Mouse (Mus musculus): ENCODE results near the gene Rtn2. TPM values are rescaled to one million over a fixed set of nuclear protein-coding genes. Genes with fewer than 3 reads are reported as not detected.

Rtn2 gene
- polyA plus RNA-seq (2011; ENCODE audit: insufficient read depth, insufficient read length, low read depth, missing spikeins) = 14.3 and 15.3 TPM in 2 replicates

DNA sequence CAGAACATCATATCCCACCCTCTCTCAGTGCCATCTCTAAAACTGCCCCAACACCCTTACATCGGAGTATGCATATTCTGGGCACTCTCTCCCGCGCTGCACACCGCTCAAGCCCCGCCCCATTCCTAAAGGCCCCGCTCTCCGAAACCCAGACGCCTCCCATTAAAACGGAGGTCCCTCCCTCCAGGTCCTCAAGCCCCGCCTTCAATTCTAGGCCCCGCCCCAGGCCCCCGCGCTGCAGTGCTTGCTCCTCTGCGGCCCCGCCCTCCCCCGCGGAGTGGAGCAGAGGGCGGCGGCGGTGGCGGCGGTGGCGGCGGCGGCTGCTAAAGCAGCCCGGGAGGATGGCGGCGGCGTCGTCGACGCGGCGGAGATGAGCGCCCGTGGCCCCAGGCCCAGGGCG lies at the start of gene Rtn2:
TSS of gene Rtn2 (plus strand) at position 240 of the 400 bp plus-strand sequence.
- Histone ChIP-seq H3K9ac (ENCODE audit: low read depth, poor library complexity, severe bottlenecking) (peak within 1 kb of the TSS; percentile 77), H3K4me3 (ENCODE audit: low read depth, low read length) (peak within 1 kb of the TSS; percentile 92), H3K9me3 (replicated peaks; ENCODE audit: control insufficient read depth, insufficient read depth, low read length, poor library complexity, severe bottlenecking) (no peaks in the 10 kb centered on the region), H3K27me3 (ENCODE audit: control insufficient read depth, insufficient read depth, low read length, poor library complexity, severe bottlenecking) (no peaks in the 10 kb centered on the region), H3K4me1 (ENCODE audit: control insufficient read depth, insufficient read depth, low read length) (no peaks in the 10 kb centered on the region), H3K27ac (ENCODE audit: insufficient read depth, low read length) (peak within 1 kb of the TSS; percentile 54; the same call in 1 of the 2 replicates), H3K36me3 (ENCODE audit: control insufficient read depth, insufficient read depth, low read length, poor library complexity, severe bottlenecking) (no peaks in the 10 kb centered on the region)
- no peak for TF ChIP-seq EP300 (IDR thresholded peaks at IDR 0.05; ENCODE audit: insufficient read depth, low read depth, low read length)
- TF ChIP-seq CTCF (IDR thresholded peaks at IDR 0.05; ENCODE audit: low read depth, low read length) = no peak
- no peak for TF ChIP-seq POLR2A (IDR thresholded peaks at IDR 0.05; ENCODE audit: insufficient read depth, low read length)

GRCm38 (mm10) chr7:19234652-19235051 lies 47.8 kb upstream of the Rtn2 start:
- TF ChIP-seq CTCF (IDR thresholded peaks at IDR 0.05; ENCODE audit: low read depth, low read length) (no peak), EP300 (IDR thresholded peaks at IDR 0.05; ENCODE audit: insufficient read depth, low read depth, low read length) (no peak), POLR2A (IDR thresholded peaks at IDR 0.05; ENCODE audit: insufficient read depth, low read length) (no peak)
- H3K4me3 ChIP-seq (ENCODE audit: low read depth, low read length) = no peak overlapping the region
- no peaks in the 10 kb centered on the region for H3K27me3 ChIP-seq (ENCODE audit: control insufficient read depth, insufficient read depth, low read length, poor library complexity, severe bottlenecking)
- H3K4me1 ChIP-seq (ENCODE audit: control insufficient read depth, insufficient read depth, low read length) = no peaks in the 10 kb centered on the region
- no peaks in the 10 kb centered on the region for H3K36me3 ChIP-seq (ENCODE audit: control insufficient read depth, insufficient read depth, low read length, poor library complexity, severe bottlenecking)
- H3K27ac ChIP-seq (ENCODE audit: insufficient read depth, low read length) = no peak overlapping the region
- H3K9ac ChIP-seq (ENCODE audit: low read depth, poor library complexity, severe bottlenecking) = no peak overlapping the region
- no peaks in the 10 kb centered on the region for H3K9me3 ChIP-seq (replicated peaks; ENCODE audit: control insufficient read depth, insufficient read depth, low read length, poor library complexity, severe bottlenecking)

DNA sequence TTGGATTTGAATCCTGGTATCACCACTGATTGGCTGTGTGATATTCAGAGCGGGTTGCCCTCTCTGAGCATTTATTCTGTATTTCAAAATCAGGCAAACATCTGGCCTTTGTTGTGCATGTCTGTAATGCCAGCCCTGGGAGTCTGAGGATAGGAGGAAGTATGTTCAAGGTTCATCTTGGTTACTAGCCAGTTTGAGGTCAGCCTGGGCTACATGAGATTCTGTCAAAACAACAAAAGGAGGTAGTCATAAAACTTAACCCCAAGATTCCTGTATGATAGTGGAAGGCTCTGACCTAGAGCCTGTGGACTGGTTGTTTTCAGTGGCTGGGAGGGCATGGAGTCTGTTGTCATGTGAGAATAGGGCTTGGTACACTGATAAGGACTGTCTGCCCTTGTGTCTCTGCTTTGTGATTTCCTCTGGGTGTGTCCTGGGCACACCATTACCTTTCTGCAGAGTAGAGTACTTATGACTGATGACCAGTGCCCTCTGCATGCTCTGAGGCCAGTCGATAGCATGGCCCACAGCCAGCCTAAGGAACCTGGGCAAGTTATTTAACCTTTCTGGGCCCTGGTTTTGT lies 47.2 kb upstream of the Rtn2 start:
- H3K4me1 ChIP-seq (ENCODE audit: control insufficient read depth, insufficient read depth, low read length) = peaks cover 2% of the 10 kb centered on the region

DNA sequence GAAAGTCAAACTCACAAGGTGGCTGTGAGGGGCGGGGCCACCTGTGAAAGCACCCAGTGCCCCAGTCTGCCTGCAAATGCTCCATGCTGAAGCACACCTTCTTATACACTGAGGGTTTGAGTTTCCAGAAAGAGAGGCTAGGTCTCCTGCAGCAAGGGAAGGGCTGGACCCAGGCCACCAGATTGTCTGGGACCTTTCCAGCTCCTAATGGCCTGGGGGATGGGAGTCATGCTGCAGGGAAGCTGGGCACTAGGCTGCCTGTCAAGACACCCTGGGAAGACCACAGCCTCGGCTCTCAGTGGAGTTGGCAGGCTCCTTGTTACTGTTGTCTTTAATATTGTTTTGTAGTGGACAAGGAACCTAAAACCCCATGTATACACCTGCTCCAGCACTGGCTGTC lies 46.0 kb upstream of the Rtn2 start:
- H3K27me3 ChIP-seq (ENCODE audit: control insufficient read depth, insufficient read depth, low read length, poor library complexity, severe bottlenecking) = no peaks in the 10 kb centered on the region
- no peaks in the 10 kb centered on the region for H3K36me3 ChIP-seq (ENCODE audit: control insufficient read depth, insufficient read depth, low read length, poor library complexity, severe bottlenecking)
- H3K9ac ChIP-seq (ENCODE audit: low read depth, poor library complexity, severe bottlenecking) = no peak overlapping the region
- H3K4me1 ChIP-seq (ENCODE audit: control insufficient read depth, insufficient read depth, low read length) = peaks cover 2% of the 10 kb centered on the region
- TF ChIP-seq POLR2A (IDR thresholded peaks at IDR 0.05; ENCODE audit: insufficient read depth, low read length) = no peak
- TF ChIP-seq EP300 (IDR thresholded peaks at IDR 0.05; ENCODE audit: insufficient read depth, low read depth, low read length) = no peak
- TF ChIP-seq CTCF (IDR thresholded peaks at IDR 0.05; ENCODE audit: low read depth, low read length) = no peak
- no peak overlapping the region for H3K4me3 ChIP-seq (ENCODE audit: low read depth, low read length)
- no peak overlapping the region for H3K27ac ChIP-seq (ENCODE audit: insufficient read depth, low read length)
- H3K9me3 ChIP-seq (replicated peaks; ENCODE audit: control insufficient read depth, insufficient read depth, low read length, poor library complexity, severe bottlenecking) = no peaks in the 10 kb centered on the region

More for the DNA sequence above, 47.2 kb upstream of the Rtn2 start:
- Histone ChIP-seq H3K9me3 (replicated peaks; ENCODE audit: control insufficient read depth, insufficient read depth, low read length, poor library complexity, severe bottlenecking) (no peaks in the 10 kb centered on the region), H3K27me3 (ENCODE audit: control insufficient read depth, insufficient read depth, low read length, poor library complexity, severe bottlenecking) (no peaks in the 10 kb centered on the region), H3K36me3 (ENCODE audit: control insufficient read depth, insufficient read depth, low read length, poor library complexity, severe bottlenecking) (no peaks in the 10 kb centered on the region), H3K4me3 (ENCODE audit: low read depth, low read length) (no peak overlapping the region), H3K27ac (ENCODE audit: insufficient read depth, low read length) (no peak overlapping the region), H3K9ac (ENCODE audit: low read depth, poor library complexity, severe bottlenecking) (no peak overlapping the region)
- TF ChIP-seq CTCF (IDR thresholded peaks at IDR 0.05; ENCODE audit: low read depth, low read length) = no peak
- TF ChIP-seq EP300 (IDR thresholded peaks at IDR 0.05; ENCODE audit: insufficient read depth, low read depth, low read length) = no peak
- no peak for TF ChIP-seq POLR2A (IDR thresholded peaks at IDR 0.05; ENCODE audit: insufficient read depth, low read length)

DNA sequence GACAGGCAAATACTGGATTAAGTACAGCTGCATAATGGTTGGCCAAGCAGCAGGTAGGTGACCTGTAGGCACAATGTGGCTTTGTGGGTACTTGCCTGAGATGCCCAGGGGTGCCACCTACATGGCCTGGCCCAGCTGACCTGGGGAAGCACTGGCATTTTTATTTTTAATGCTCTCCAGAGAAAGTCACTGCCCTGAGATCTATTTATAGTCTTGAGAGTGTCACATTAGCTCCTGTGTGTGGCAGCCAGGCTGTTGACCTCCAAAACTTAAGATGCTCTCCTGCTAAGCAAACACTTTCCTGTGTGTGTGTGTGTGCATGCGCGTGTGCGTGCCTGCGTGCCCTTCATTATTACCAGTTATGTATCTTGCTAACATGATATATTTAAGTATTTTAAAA lies 44.1 kb upstream of the Rtn2 start:
- Histone ChIP-seq H3K9ac (ENCODE audit: low read depth, poor library complexity, severe bottlenecking) (no peak overlapping the region), H3K4me3 (ENCODE audit: low read depth, low read length) (no peak overlapping the region), H3K36me3 (ENCODE audit: control insufficient read depth, insufficient read depth, low read length, poor library complexity, severe bottlenecking) (no peaks in the 10 kb centered on the region), H3K27ac (ENCODE audit: insufficient read depth, low read length) (no peak overlapping the region), H3K27me3 (ENCODE audit: control insufficient read depth, insufficient read depth, low read length, poor library complexity, severe bottlenecking) (no peaks in the 10 kb centered on the region), H3K9me3 (replicated peaks; ENCODE audit: control insufficient read depth, insufficient read depth, low read length, poor library complexity, severe bottlenecking) (no peaks in the 10 kb centered on the region), H3K4me1 (ENCODE audit: control insufficient read depth, insufficient read depth, low read length) (peaks cover 3% of the 10 kb centered on the region)
- TF ChIP-seq CTCF (IDR thresholded peaks at IDR 0.05; ENCODE audit: low read depth, low read length) (no peak), EP300 (IDR thresholded peaks at IDR 0.05; ENCODE audit: insufficient read depth, low read depth, low read length) (no peak), POLR2A (IDR thresholded peaks at IDR 0.05; ENCODE audit: insufficient read depth, low read length) (no peak)

- H3K9me3 ChIP-seq (replicated peaks; ENCODE audit: control insufficient read depth, insufficient read depth, low read length, poor library complexity, severe bottlenecking) = no peaks in the 10 kb centered on the region
- TF ChIP-seq EP300 (IDR thresholded peaks at IDR 0.05; ENCODE audit: insufficient read depth, low read depth, low read length) = 0 out of 2 replicates have a peak, but pooled peaks have one; percentile 41
- peak; percentile 87 for TF ChIP-seq CTCF (IDR thresholded peaks at IDR 0.05; ENCODE audit: low read depth, low read length)
- TF ChIP-seq POLR2A (IDR thresholded peaks at IDR 0.05; ENCODE audit: insufficient read depth, low read length) = no peak
- no peak overlapping the region for H3K9ac ChIP-seq (ENCODE audit: low read depth, poor library complexity, severe bottlenecking)
- H3K36me3 ChIP-seq (ENCODE audit: control insufficient read depth, insufficient read depth, low read length, poor library complexity, severe bottlenecking) = no peaks in the 10 kb centered on the region
- peak overlapping the region; percentile 62; the same call in 1 of the 2 replicates for H3K27ac ChIP-seq (ENCODE audit: insufficient read depth, low read length)
- H3K27me3 ChIP-seq (ENCODE audit: control insufficient read depth, insufficient read depth, low read length, poor library complexity, severe bottlenecking) = no peaks in the 10 kb centered on the region
- H3K4me3 ChIP-seq (ENCODE audit: low read depth, low read length) = no peak overlapping the region
- peaks cover 4% of the 10 kb centered on the region for H3K4me1 ChIP-seq (ENCODE audit: control insufficient read depth, insufficient read depth, low read length)
Measured at GRCm38 (mm10) chr7:19239423-19239822, 43.0 kb upstream of the Rtn2 start.

All from ES-Bruce4 (cell line).